Mouse (Mus musculus): ENCODE results near the gene Ncam1. TPM values are rescaled to one million over a fixed set of nuclear protein-coding genes. Genes with fewer than 3 reads are reported as not detected.

Gene Ncam1
- total RNA-seq, 1 experiment from 2014 or later = 40.9 TPM

DNA sequence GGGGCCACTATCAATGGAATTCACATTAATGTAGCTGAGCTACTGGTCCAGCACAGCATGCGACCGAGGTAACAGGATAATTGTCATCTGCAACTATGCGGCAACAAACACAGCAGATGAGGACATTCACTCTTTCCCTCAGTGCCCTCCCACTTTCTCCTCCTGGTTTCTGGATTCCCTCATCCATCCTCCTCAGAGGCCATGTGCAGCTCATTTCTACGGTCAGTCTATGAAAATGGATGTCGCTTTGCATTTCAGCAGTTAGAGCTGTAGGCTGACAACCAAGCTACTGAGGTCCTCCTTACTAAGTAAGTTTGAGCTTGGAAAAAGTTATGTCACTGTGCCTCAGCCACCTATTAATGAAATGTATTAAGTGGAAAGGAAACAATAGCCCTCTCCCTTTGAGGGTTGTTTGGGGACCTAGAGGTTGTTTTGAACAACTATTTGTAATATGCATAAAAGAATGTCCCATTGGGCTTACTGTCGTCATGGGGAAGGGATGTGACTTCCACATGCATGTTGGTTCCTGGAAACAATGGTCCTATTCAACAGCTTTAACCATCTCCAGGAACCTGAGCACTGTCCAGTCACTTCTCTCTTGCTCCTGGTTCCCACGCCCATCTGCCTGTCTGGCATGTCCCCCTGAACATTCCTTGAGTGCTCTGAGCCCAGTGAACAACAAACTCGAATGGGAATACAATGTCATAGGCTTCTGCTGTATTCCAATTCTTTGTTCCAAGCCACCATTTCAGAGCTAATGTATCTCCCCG, 122.8 kb downstream of the Ncam1 start:
- no peak for DNase-seq

DNA sequence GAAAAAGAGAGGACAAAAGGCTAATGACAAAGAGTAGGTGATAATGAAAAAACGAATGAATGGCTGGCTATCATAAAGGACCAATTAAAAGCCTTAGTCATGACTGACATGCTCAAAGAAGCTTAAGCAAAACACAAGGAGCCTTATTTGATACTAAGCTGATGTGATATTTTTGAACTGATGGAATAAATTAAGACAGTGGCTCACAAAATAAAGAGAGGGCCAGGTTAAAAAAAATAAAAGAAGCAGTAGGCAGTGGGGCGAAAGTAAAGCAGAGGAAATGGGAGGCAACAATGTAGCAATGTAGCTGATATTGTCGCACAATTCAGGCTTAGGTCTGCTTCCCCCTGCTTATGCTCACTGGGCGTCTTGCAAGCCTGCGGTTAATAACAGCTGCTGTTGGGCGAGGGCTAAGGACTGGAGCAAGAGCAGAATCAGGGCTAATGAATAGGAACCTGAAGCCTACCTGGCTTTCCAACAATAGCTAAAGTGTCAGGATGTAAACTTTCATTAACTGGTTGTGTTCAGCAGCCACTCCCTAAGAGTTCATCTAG, 126.0 kb downstream of the Ncam1 start:
- no peak for DNase-seq

DNA sequence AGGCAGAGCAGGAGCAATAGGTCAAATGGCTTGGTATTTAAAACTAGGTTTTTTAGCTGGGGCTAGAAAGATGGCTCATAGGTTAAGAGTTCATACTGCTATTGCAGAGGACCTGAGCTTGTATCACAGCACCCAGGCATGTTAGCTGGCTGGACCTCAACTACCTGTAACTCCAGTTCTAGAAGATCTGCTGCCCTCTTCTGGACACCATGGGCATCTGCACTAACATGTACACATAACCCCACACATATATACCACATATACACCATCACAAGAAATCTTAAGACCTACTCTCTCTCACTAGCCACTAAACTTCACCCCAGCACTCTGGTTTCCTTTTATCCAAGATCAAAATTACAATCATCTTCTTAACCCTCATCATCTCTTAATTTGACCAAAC, 131.7 kb downstream of the Ncam1 start:
- DNase-seq = no peak

DNA sequence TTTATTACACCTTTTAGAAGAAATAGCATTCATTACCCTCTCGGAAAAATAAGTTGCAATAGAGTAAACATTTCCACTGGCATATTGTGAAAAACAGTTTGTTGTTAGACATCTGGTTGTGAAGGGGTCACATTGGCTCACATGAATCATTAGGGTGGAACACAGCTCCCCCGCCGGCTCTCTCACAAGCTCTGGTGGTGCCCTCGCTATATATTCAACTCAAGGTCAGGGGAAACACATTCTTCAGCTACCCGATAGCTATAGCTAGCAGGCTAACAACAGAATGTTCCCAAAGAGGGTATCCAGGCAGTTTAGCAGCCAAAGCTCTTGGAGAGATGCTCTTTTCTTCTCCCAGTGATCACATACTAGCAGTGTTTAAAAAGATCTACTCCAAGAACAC, 133.4 kb downstream of the Ncam1 start:
- DNase-seq = no peak

DNA sequence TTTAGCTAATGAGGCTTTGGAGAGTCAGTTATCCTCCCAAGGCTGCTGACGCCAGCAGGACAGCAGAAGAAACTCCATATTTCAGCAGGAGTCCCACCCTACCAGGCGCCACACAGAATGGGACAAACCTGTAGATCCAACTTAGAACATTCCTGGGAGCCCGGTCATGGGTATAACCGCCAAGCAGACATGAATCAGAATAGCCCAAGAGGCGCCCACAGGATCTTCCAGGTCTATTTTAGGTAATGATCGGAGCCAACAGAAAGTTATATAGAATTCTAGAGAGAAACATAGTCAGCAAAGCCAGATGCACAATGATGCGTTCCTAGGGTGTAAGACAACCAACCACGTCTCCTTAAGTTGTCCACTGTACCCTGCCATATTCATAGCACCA, 134.8 kb downstream of the Ncam1 start:
- DNase-seq = no peak

DNA sequence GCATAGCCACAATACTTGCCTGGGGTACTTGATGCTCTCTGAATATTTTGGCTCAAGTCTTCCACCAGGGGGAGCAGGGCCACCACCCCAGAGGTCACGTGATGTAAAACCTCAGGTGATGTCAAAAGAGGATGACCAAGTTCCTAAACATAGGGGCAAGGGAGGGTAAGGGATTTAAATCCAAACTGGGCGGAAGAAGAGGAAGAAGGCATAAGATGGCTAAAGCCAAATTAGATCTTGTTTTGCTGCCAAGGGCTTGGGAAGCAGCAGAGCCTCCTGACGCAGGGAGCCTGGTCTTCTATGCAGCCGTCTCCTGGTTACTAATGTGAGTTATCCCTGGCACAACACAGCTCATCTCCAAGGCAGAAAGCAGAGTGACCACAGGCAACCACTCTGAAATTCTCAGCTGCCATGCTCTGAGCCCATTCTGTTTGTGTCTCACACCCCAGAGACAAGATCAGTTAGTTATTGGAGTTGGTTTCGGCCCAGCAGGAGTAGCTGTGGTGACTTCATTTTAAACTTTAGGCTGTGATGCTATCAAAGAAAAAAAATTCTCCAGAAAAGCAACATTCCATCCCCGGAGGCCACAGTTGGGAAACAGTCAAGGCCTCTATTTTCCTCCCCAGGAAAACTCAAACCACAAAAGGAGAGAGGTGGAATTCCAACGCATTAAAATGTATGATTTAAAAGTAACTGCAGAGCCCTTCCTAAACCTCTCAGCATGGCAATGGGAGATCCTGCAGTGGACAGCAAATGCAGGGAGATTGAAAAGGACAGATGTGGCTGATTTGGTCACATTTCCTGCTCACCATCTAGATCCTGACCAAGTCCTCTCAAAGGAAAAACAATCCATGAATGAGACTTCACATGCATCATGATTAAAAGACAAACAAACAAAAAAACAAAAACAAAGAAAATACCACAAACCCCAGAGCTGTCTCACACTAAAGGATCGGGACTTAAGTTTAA, 135.5 kb downstream of the Ncam1 start:
- peak; percentile 58 for DNase-seq

DNA sequence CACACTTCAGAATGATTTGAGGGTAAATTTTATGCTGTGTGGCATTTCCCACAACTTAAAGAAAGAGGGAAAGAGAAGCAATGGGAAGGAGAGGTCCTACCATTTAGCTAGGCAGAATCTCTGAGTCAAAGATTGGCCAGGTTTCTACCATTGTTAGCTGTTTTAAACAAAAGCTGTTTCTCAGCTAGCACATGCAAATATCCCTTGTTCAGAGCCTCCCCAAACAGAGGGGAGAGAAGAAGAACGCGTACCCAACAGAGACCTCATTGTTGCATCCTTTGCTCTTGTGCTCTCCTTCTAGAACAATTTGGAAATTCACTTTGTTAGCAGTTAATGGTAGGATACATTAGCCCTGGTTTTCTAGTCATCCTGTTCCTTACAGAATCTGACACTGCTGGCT, 137.2 kb downstream of the Ncam1 start:
- DNase-seq = no peak

DNA sequence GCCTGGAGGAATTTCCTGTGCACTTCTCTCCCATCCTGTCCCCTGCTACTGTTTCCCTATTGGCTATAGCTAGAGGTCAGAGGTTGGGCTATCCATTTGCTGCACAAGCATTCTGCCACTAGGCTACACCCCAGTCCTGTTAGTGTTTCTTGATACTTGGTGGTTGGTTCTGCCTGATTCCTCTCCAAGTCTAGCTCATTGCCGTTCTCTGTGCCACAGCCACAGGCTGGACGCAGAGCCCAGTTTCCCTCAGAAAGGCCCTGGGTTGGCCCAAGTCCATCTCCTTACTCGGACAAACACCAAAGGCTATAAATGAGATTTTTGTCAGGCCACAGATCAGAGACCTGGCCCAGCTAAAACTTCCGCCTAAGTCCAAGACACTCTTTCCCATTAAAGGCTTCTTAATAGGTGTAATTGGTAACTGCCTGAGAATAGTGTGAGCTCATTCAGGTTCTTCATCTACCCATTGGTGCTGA, 140.3 kb downstream of the Ncam1 start:
- DNase-seq = no peak

DNA sequence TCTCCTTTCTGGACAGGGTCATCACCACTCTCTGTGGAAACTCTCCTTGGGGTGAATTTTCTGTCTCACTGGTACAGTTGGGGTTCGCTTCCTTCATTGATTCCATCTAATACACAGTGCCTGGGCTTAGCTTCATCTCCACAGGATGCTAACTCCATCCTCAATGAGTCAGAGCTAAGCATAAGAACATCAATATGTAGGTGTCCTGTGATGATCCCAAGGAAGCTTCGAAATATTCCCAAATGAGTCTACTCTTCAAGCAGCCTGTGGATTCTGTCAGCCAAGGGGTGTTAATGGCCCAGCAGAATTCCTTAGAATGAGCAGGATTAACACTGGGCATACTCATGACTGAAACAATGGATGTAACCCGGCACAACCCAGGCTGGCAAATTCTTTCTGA, 144.3 kb downstream of the Ncam1 start:
- no peak for DNase-seq

DNA sequence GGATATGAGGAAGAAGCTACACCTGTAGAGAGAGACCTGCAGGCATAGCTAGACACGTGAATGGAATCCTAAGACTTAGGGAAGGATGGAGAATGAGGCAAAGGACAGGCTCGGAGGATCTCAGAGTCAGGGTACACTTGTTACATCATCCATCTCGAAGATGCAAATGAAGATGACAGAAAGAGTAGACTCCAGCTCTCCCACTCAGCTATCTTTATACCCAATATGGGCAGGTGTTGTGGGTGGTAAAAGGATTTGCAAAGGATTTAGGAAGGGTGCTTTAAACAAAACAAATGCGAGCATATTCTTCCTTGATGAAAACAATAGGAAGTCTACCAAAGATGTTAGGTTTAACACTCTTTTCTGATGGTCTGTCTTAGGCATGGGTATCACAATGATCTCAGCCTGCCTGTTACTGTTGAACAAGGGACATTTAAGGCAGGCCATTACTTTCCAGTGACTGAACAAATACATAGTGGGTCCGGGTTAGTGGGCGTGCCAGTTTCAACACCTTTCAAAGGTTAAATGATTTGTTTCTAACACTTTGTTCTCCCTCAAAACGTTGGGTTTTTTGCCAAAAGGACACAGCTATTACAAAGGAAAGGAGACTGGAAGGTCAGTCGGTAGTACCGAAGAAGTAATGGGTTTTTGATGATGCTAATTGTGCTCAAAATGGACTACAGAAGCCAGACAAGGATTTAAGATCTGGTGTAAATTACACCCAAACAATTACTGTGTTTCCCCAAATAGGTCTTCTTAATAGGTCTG, 145.1 kb downstream of the Ncam1 start:
- DNase-seq = no peak

DNA sequence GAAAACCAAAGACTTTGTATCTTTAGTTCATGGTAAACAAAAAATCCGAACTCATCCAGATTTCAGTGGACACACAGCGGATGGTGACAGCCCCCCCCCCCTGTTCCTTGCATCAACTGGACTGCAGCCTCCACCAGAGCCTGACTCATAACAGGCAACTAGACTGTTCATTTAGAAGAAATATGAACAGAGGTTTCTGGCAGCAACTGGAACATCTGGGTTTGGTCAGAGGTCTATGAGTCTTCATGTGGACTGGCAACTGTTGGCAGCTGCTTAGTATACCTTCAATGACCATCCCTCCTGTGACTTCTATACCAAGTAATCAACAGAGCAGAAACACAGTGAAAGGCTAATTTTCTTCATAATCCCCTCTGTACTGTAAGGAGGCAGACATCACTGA, 154.4 kb downstream of the Ncam1 start:
- no peak for DNase-seq

DNA sequence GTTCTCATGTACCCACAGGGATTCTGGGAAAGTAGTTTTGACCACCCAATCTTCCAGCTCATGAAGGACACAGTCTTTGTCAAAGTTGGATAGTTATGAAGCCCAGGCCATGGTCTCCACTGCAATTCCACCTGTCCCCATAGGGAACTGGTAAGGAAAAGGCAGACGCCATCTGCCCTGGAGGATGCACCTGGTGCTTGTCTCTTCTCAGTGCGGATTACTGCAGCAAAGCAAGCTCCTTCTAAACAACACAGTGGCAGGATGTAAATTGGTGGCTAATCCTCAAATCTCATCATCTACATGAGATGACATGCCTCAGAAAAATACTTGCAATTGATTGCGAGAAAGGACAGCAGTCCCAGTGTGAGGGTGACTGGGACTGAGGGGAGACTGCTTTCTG, 158.0 kb downstream of the Ncam1 start:
- DNase-seq = no peak

DNA sequence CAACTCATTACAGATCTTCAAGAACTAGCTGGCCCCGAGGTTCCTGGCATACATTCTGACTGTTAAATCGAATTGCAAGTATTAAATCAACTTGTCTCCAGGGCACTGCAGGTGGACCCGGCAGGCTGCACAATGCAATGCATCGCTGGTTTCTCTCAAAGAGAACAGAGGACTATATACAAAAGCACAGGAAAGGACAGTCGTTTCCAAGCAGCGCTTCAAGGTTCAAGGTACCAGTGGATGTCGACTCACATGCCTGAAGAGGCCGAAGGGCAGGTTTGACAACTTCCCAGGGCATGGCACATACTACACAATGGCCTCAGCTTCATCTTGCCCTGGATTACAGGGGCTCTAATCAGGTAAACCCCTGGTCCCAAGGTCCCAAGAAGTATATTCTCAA, 158.6 kb downstream of the Ncam1 start:
- DNase-seq = no peak

DNA sequence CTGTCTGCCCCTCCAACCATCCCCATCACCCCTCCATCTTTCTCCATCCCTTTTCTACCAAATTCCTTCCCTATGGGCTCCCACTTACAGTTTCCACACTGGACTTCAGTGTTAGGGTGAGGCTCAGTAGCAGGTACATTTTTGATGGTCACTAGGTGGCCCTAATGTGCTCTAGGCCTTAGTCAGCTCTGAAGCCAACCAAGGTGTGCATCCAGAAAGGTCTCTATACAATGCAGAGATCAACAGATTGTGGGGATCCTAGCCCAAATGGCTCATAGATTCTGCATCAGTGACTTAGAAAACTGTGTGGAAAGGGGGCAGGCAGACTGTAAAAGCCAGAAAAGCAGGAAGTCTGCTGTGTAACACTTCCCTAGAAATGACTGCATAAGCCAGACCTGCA, 160.8 kb downstream of the Ncam1 start:
- DNase-seq = no peak

DNA sequence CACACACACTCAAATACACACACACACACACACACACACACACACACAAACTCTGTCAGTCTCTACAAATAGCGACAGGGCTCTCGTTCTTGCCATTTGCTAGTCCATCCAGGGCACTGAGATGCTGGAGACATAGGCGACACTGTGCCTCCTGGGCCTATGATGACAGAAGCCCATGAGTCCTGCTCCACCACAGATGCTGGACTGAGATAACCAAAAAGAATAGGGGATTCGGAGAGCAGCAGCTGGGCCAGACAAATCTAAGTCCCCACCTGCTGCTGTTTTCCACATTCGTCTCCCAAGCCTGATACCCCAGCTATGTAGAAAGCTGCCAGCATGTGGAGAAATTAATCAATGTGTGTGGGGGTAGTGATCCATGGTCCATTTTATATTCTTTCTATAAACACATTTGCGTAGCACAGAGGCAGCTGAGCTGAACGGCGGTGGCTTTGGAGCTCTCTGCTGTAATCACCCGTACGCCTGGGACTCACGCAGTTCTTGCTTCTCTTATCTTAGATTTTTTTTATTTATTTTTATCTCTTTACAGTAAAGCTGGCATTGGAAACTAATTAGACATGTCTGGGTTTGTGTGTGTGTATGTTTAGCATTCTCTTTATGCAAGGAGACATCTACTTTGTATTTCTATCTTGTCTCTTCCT, 162.9 kb downstream of the Ncam1 start:
- DNase-seq = no peak

DNA sequence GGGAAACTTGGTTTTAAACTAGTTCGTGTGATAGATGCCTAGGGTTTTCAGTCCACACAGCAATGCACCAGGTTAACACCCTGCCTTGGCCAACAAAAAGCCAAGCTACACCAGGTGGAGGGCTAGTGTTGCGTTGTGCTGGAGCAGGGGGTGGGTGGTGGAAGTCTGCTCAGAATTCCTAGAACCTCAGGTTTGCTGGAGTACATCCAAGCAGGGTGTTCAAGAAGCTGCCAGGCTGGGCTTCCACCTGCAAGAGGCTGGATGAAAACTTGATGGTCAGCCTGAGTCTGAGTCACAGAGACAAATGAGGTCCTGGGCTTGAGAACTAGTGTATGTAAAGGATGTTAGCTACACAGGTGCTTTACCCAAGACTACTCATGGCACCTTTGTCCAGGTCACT, 166.1 kb downstream of the Ncam1 start:
- DNase-seq = no peak

DNA sequence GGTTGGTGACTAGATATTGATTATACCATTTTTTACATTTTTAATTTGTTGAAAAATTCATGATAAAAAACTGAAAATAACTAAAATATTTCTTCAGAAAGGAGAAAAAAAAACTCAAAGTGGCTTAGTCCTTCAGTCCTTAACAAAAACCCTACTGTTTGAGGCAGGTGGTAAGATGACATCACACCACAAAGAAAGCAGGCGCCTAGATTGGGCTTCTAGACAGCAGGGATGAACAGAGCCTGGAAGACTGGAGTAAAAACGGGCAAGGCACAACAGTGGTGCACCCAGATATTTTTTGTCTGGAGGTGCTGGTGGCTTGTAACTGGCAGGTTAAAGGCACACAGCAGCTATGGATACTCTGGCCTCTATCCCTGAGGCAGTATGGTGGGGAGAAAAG, 168.4 kb downstream of the Ncam1 start:
- DNase-seq = no peak

DNA sequence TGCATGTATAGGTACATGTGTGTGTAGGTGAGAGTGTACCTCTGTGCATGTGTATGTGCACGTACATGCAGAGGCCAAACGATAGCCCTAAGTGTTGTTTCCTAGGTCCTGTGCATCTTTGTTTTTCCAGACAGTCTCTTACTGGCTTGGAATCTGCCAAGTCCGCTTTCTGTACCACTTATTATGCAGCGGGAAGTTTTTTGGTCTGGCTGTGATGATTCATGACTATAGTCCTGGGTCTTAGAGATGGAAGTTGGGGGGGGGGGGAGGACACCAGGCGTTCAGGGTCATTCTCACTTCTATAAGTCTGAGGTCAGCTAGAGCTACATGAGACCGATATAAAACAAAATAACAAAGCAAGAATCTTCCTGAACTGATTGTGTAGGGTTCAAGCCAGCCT, 173.8 kb downstream of the Ncam1 start:
- no peak for DNase-seq

DNA sequence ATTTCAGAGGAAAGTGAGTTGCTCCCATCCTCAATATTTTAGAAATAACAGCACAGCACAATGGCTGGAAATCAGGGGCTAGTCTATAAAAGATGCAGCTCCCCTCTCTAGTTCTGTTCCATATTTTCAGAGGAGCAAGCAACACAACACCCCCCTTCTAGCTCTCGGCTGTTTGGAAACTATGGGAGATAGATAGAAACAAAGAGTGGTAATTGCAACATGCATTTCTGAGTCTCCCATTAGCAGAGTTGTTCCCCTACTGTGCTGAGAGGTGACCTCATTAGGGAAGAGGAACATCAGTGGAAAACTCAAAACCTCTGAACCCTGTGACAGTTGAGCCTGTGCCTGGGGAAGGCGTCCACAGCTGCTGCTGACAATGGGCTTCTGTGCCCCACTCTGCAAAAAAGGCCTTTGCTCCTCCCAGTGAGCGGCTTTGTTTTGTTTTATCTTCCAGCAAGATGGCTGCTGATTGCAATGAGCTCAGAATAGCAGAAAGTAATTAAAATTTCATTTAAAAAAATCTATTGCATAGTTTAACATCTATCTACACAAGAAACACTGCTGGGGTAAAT, 174.7 kb downstream of the Ncam1 start:
- DNase-seq = no peak

DNA sequence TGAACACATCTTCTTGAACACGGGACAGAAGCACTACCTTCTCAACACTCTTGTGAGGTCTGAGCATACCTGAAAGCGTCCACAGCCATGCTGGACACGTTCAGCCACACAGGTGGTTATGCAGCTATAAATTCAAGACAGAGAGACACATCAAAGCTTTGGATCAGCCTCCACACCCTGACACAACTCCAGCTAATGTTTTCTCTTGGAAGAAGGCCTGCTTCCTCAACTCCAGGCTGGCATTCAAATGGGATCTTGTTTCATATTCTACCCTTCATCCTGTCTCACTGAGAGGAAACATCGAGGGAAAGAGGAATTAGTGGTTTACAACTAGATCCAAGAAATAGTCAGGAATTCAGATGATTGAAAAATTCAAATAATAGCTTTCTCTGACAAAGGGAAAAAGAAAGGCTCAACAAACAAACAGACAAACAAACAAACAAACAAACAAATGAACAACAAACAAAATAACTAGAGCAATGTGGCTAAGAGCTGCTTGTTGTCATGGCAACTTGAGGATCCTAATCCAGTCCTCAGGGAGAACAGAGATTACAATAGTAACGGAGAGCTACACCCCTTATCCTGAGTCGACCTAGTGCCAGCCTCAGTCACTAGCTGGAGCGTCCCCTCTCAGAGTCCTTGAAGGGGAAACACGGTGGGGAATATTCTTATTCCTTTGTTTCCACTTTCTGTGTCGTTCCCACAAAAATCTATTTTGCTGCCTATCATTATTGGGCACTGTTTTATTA, 175.6 kb downstream of the Ncam1 start:
- no peak for DNase-seq

DNA sequence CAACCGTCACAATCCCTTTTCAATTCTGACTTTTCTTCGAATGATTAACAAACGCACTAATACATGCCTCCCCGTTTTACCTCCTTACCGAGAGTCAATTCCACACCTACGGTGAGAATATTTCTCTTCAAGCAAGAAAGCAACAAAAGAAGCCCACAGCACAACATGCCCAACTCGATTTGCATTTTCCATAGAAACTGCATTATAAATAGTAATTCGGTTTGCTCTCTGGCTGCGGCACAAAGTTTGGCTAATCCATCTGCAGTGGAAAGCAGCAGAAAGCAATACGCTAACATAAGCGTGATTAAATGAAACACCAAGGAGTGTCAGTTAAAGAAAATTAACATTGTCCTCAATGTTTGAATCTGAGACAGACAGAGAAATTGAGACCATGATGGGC, 177.0 kb downstream of the Ncam1 start:
- DNase-seq = no peak

Measured in adrenal gland, postnatal 14 days (tissue).